Mouse (Mus musculus): ENCODE data around the gene Heatr5a. TPM values are rescaled to one million over a fixed set of nuclear protein-coding genes. Genes with fewer than 3 reads are reported as not detected.

Heatr5a gene
- polyA plus RNA-seq, 1 experiment from 2014 or later: 13.1 TPM

GRCm38 (mm10) chr12:51998366-51998932 is 27.3 kb upstream of the Heatr5a start:
- Histone ChIP-seq H3K4me3 (no peak overlapping the region), H3K9me3 (no peaks in the 10 kb centered on the region), H3K4me2 (replicated peaks) (no peak overlapping the region), H3K4me1 (no peaks in the 10 kb centered on the region), H3K36me3 (peaks cover 30% of the 10 kb centered on the region), H3K27me3 (no peaks in the 10 kb centered on the region), H3K9ac (no peak overlapping the region), H3K27ac (no peak overlapping the region)
- no peak for ATAC-seq (ENCODE audit: insufficient number of reproducible peaks, insufficient read depth, low FRiP score, low TSS enrichment)
- 85% methylated on average over 9 of the region's 9 CpGs for WGBS

GRCm38 (mm10) chr12:51995738-51996536 is 24.8 kb upstream of the Heatr5a start:
- H3K9me3 ChIP-seq: no peaks in the 10 kb centered on the region
- H3K36me3 ChIP-seq: peaks cover 30% of the 10 kb centered on the region
- no peaks in the 10 kb centered on the region for H3K27me3 ChIP-seq
- no peak for ATAC-seq (ENCODE audit: insufficient number of reproducible peaks, insufficient read depth, low FRiP score, low TSS enrichment)
- WGBS: 88% methylated on average over 1 of the region's 1 CpGs
- no peak overlapping the region for H3K9ac ChIP-seq
- H3K4me3 ChIP-seq: no peak overlapping the region
- H3K4me2 ChIP-seq (replicated peaks): no peak overlapping the region
- H3K27ac ChIP-seq: no peak overlapping the region
- H3K4me1 ChIP-seq: no peaks in the 10 kb centered on the region

- ATAC-seq (ENCODE audit: insufficient number of reproducible peaks, insufficient read depth, low FRiP score, low TSS enrichment): no peak
- 82% methylated on average over 2 of the region's 2 CpGs for WGBS
- no peak overlapping the region for H3K4me3 ChIP-seq
- no peak overlapping the region for H3K9ac ChIP-seq
- H3K36me3 ChIP-seq: peaks cover 16% of the 10 kb centered on the region
- no peaks in the 10 kb centered on the region for H3K4me1 ChIP-seq
- no peak overlapping the region for H3K27ac ChIP-seq
- H3K9me3 ChIP-seq: no peaks in the 10 kb centered on the region
- no peak overlapping the region for H3K4me2 ChIP-seq (replicated peaks)
- H3K27me3 ChIP-seq: no peaks in the 10 kb centered on the region
Measured at GRCm38 (mm10) chr12:51990629-51991028, 19.5 kb upstream of the Heatr5a start.

- Histone ChIP-seq H3K27me3 (no peaks in the 10 kb centered on the region), H3K9ac (no peak overlapping the region), H3K9me3 (no peaks in the 10 kb centered on the region), H3K4me1 (no peaks in the 10 kb centered on the region), H3K4me2 (replicated peaks) (no peak overlapping the region), H3K36me3 (no peaks in the 10 kb centered on the region), H3K27ac (no peak overlapping the region), H3K4me3 (no peak overlapping the region)
- WGBS: 78% methylated on average over 5 of the region's 5 CpGs
- ATAC-seq (ENCODE audit: insufficient number of reproducible peaks, insufficient read depth, low FRiP score, low TSS enrichment): no peak
Measured at GRCm38 (mm10) chr12:51988536-51988935, 17.4 kb upstream of the Heatr5a start.

- H3K27me3 ChIP-seq: no peaks in the 10 kb centered on the region
- no peak overlapping the region for H3K4me2 ChIP-seq (replicated peaks)
- no peak for ATAC-seq (ENCODE audit: insufficient number of reproducible peaks, insufficient read depth, low FRiP score, low TSS enrichment)
- H3K27ac ChIP-seq: no peak overlapping the region
- H3K36me3 ChIP-seq: no peaks in the 10 kb centered on the region
- no peaks in the 10 kb centered on the region for H3K9me3 ChIP-seq
- WGBS: 52% methylated on average over 4 of the region's 4 CpGs
- no peaks in the 10 kb centered on the region for H3K4me1 ChIP-seq
- H3K9ac ChIP-seq: no peak overlapping the region
- H3K4me3 ChIP-seq: no peak overlapping the region
Measured at GRCm38 (mm10) chr12:51985826-51986225, 14.7 kb upstream of the Heatr5a start.

- no peak overlapping the region for H3K4me2 ChIP-seq (replicated peaks)
- no peaks in the 10 kb centered on the region for H3K36me3 ChIP-seq
- H3K4me3 ChIP-seq: no peak overlapping the region
- no peak for ATAC-seq (ENCODE audit: insufficient number of reproducible peaks, insufficient read depth, low FRiP score, low TSS enrichment)
- 78% methylated on average over 3 of the region's 3 CpGs for WGBS
- H3K4me1 ChIP-seq: no peaks in the 10 kb centered on the region
- no peak overlapping the region for H3K27ac ChIP-seq
- no peaks in the 10 kb centered on the region for H3K9me3 ChIP-seq
- no peak overlapping the region for H3K9ac ChIP-seq
- H3K27me3 ChIP-seq: no peaks in the 10 kb centered on the region
Measured at GRCm38 (mm10) chr12:51985163-51985748, 14.1 kb upstream of the Heatr5a start.

GRCm38 (mm10) chr12:51983625-51984024 is 12.5 kb upstream of the Heatr5a start:
- no peaks in the 10 kb centered on the region for H3K27me3 ChIP-seq
- WGBS: 93% methylated on average over 1 of the region's 1 CpGs
- no peak overlapping the region for H3K27ac ChIP-seq
- no peak overlapping the region for H3K4me2 ChIP-seq (replicated peaks)
- H3K4me1 ChIP-seq: no peaks in the 10 kb centered on the region
- H3K4me3 ChIP-seq: no peak overlapping the region
- H3K9ac ChIP-seq: no peak overlapping the region
- ATAC-seq (ENCODE audit: insufficient number of reproducible peaks, insufficient read depth, low FRiP score, low TSS enrichment): no peak
- no peaks in the 10 kb centered on the region for H3K9me3 ChIP-seq
- no peaks in the 10 kb centered on the region for H3K36me3 ChIP-seq

- Histone ChIP-seq H3K4me2 (replicated peaks) (no peak overlapping the region), H3K4me3 (no peak overlapping the region), H3K9ac (no peak overlapping the region), H3K4me1 (no peaks in the 10 kb centered on the region), H3K9me3 (no peaks in the 10 kb centered on the region), H3K36me3 (no peaks in the 10 kb centered on the region), H3K27ac (no peak overlapping the region), H3K27me3 (no peaks in the 10 kb centered on the region)
- WGBS: 75% methylated on average over 9 of the region's 9 CpGs
- no peak for ATAC-seq (ENCODE audit: insufficient number of reproducible peaks, insufficient read depth, low FRiP score, low TSS enrichment)
Measured at GRCm38 (mm10) chr12:51976531-51976930, 5.4 kb upstream of the Heatr5a start.

- Histone ChIP-seq H3K9ac (no peak overlapping the region), H3K4me2 (replicated peaks) (no peak overlapping the region), H3K36me3 (no peaks in the 10 kb centered on the region), H3K27ac (no peak overlapping the region), H3K4me3 (no peak overlapping the region), H3K27me3 (no peaks in the 10 kb centered on the region), H3K4me1 (no peaks in the 10 kb centered on the region), H3K9me3 (no peaks in the 10 kb centered on the region)
- 90% methylated on average over 1 of the region's 1 CpGs for WGBS
- no peak for ATAC-seq (ENCODE audit: insufficient number of reproducible peaks, insufficient read depth, low FRiP score, low TSS enrichment)
Measured at GRCm38 (mm10) chr12:51974381-51974780, 3.3 kb upstream of the Heatr5a start.

- 93% methylated on average over 5 of the region's 5 CpGs for WGBS
Measured at GRCm38 (mm10) chr12:51972269-51973065, 1.3 kb upstream of the Heatr5a start.

GRCm38 (mm10) chr12:51970352-51971069 is 610 bp downstream of the Heatr5a start:
- peak overlapping the region; percentile 57 for H3K4me2 ChIP-seq (replicated peaks)
- no peaks in the 10 kb centered on the region for H3K9me3 ChIP-seq
- H3K4me1 ChIP-seq: no peaks in the 10 kb centered on the region
- peak overlapping the region; percentile 70 for H3K4me3 ChIP-seq
- WGBS: 2% methylated on average over 31 of the region's 35 CpGs
- no peaks in the 10 kb centered on the region for H3K27me3 ChIP-seq
- no peak for ATAC-seq (ENCODE audit: insufficient number of reproducible peaks, insufficient read depth, low FRiP score, low TSS enrichment)
- peak overlapping the region; percentile 78 for H3K9ac ChIP-seq
- no peaks in the 10 kb centered on the region for H3K36me3 ChIP-seq
- peak overlapping the region; percentile 85; the same call in 1 of the 2 replicates for H3K27ac ChIP-seq

More at GRCm38 (mm10) chr12:51972269-51973065, 1.3 kb upstream of the Heatr5a start:
- Histone ChIP-seq H3K9ac (no peak overlapping the region), H3K4me3 (no peak overlapping the region), H3K36me3 (no peaks in the 10 kb centered on the region), H3K4me1 (no peaks in the 10 kb centered on the region), H3K27ac (no peak overlapping the region), H3K4me2 (replicated peaks) (no peak overlapping the region), H3K27me3 (no peaks in the 10 kb centered on the region), H3K9me3 (no peaks in the 10 kb centered on the region)
- no peak for ATAC-seq (ENCODE audit: insufficient number of reproducible peaks, insufficient read depth, low FRiP score, low TSS enrichment)
